Mouse (Mus musculus) E14TG2a.4 (cell line): ENCODE measurements around the gene Apeh.

Experiments
- CTCF ChIP-seq: conservative IDR thresholded peaks from 2 replicates; pipeline ENCODE4 v1.5.1; 2014; ENCODE audit warnings: low read length
- NANOG ChIP-seq: IDR thresholded peaks from 2 replicates; pipeline ENCODE4 v1.6.1; 2014; ENCODE audit warnings: borderline replicate concordance, low read length, mixed read lengths
- POU5F1 ChIP-seq: IDR thresholded peaks from 2 replicates; pipeline ENCODE4 v1.6.1; 2014; ENCODE audit warnings: low read length, borderline replicate concordance

DNA sequence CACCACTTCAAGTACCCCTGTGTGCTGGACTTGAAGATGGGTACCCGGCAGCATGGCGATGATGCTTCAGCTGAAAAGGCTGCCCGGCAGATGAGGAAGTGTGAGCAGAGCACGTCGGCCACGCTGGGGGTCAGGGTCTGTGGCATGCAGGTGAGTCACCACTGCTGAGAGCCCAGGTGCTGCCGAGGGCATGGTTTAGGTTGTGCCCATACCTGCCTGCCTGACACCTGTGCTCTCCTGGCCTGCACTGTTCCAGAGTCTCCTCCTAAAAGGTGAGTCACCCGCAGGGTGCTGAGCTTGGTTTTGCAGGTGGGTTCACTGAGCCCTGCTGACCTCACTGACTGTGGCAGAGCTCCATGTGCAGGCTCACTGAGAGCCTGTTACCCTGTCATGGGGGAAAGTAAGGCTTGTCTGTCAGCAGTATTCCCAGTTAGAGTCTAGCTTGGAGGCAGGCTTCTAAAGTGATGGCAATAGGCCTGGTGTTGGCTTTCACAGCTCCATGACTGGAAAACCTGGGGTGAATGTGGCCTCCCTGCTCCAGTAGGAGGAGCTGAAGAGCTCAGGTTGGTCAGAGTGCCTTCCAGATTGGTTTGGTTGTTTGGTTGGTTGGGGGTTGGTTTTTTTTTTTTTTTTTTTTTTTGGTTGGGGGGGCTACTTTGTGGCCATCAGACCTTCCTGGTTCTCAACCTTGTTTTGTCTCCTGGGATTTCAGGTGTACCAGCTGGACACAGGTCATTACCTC is 49.5 kb downstream of the Apeh start:
- TF ChIP-seq CTCF (peak; percentile 56), NANOG (no peak), POU5F1 (no peak)
